Mouse (Mus musculus): ENCODE data around the gene Rbms3.

Gene Rbms3

GRCm38 (mm10) chr9:117629771-117630170 lies at the start of gene Rbms3:
Rbms3 (minus strand) TSS chr9:117629913.
- DNase-seq (ENCODE audit: low read depth), result no peak

DNA sequence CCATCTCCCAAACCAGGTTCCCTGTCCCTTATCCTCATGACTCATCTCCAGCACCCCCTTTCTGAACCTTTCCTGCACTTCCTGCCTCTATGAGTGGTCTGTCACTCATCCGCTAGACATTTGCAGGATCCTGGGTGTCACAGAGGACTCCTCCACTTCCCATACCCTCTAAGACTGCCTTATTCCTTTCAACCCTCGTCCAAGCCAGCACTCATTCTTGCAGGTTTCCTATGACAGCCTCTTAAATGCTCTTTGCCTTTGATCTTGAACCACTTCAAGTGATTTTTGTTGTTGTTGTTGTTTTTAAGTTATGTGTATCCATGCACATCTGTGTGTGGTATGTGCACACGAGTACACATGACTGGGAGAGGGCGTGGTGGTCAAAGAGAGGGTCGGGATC lies 43.6 kb upstream of the Rbms3 start:
- no peak for DNase-seq (ENCODE audit: low read depth)

DNA sequence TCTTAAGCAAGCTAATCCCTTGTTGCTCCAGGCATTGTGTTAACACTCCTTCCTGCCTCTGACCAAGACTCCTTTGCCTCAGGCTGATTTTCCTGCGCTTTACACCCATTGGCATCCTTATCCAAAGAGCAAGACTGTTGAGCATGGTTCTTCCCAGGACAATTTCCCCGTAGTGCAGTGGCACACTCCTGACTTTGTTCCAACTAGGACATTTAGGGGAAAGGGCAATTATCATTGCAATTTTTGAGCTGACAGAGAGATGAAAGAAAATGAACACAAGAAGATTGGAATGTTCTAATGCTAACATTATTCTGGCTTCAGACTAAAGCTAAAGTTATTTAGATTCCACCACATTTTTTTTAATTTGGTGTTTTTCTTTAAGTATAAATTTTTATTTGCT lies 24.9 kb upstream of the Rbms3 start:
- no peak for DNase-seq (ENCODE audit: low read depth)

DNA sequence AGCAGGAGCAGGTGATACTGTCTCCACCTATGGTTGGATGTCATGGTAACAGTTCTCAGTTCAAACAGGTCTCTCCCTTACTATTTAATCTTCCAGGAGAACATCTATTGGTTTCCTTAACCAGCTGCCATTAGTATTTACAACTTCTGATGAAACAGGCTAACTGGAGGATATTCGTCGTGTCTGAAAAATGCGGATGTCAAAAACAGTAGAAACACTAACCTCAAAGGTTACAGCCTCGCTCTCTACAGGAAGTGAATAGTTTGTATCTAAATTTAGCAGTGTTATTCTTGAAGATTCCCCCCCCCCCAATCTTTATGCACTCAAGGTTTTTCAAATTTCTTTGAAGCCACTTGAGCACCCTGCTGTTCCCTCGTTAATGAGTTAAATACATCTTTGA lies 23.9 kb upstream of the Rbms3 start:
- DNase-seq (ENCODE audit: low read depth), result no peak

GRCm38 (mm10) chr9:117646131-117646530 lies 16.4 kb upstream of the Rbms3 start:
- DNase-seq (ENCODE audit: low read depth), result no peak

GRCm38 (mm10) chr9:117641090-117641782 lies 11.5 kb upstream of the Rbms3 start:
- DNase-seq (ENCODE audit: low read depth), result no peak

DNA sequence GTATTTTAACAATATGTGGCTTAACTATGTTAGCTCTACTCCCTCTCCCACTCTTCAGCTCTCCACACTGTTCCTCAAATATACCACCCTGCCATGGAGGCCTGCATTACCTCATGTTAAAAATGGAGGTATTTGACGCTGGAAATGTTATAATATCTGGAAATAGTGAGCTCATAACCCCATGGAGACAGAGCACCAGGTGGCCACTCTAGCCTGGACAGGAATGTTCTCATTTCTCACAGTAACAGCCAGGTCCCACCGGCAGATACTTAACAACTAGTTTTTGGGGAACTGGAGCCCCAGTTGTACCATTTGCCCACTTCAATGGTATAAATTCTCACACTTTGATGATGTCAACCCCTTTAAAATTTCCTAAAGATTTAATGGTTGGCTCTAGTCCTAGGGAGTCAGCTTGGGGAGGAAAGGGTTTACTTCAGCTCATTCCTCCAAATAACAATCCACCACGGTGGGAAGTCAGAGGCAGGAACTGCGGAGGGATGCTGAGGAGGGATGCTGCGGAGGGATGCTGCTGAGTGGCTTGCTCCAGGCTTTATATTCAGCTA lies 9.0 kb upstream of the Rbms3 start:
- DNase-seq (ENCODE audit: low read depth), result no peak

- no peak for DNase-seq (ENCODE audit: low read depth)
Measured at GRCm38 (mm10) chr9:117636492-117636891, 6.8 kb upstream of the Rbms3 start.

- no peak for DNase-seq (ENCODE audit: low read depth)
Measured at GRCm38 (mm10) chr9:117627173-117627572, 2.5 kb downstream of the Rbms3 start.

- no peak for DNase-seq (ENCODE audit: low read depth)
Measured at GRCm38 (mm10) chr9:117600781-117601180, 28.9 kb downstream of the Rbms3 start.

GRCm38 (mm10) chr9:117599341-117599740 lies 30.4 kb downstream of the Rbms3 start:
- no peak for DNase-seq (ENCODE audit: low read depth)

- no peak for DNase-seq (ENCODE audit: low read depth)
Measured at GRCm38 (mm10) chr9:117596162-117596561, 33.6 kb downstream of the Rbms3 start.

DNA sequence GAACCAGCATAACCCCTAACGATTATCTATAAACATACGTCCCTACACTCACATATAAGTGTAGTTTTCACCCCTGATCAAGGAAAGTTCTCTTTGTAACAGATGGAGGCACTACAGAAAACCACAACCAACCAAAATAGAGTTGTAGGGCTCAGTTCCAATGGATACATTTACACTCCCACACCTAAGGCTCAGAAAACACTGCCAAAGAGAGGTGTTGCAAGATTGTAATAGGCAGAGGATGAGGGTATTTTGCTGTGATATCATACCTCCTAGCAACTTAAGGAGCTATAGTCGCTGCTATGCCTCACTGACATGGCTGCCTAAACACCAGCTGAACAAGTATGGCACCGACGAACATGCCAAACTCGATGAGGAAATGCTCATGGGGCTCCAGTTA lies 44.4 kb downstream of the Rbms3 start:
- DNase-seq (ENCODE audit: low read depth), result no peak

- peak; percentile 6 for DNase-seq (ENCODE audit: low read depth)
Measured at GRCm38 (mm10) chr9:117583638-117584037, 46.1 kb downstream of the Rbms3 start.

- no peak for DNase-seq (ENCODE audit: low read depth)
Measured at GRCm38 (mm10) chr9:117582591-117582990, 47.1 kb downstream of the Rbms3 start.

DNA sequence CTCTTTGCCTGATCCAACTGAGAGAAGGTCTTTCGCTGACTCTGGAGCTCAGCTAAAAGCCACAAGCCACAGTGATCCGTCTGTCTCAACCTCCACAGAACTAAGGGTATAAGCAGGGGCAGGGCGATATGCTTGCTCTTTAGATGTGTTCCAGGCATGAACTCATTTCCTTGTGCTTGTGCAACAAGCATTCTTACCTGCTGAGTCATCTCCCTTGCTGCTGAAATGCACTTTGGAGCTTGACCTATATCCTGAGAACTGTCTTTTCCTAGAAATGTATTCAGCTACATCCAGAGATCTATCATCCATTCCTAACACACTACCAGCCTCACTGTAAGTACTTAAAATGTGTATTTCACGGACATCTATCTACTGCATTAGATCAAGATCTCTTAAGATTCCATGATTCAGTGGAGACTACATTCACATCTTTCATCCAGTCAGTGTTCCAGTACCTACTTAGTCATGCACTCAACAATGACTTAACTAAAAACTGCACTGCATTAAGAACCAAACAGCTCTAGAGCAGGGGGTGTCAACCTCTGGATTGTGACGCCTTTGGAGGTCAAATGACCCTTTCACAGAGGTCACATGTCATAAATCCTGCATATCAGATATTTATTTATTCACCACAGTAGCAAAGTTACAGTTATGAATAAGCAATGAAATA lies 58.4 kb downstream of the Rbms3 start:
- DNase-seq (ENCODE audit: low read depth), result peak; percentile 57

DNA sequence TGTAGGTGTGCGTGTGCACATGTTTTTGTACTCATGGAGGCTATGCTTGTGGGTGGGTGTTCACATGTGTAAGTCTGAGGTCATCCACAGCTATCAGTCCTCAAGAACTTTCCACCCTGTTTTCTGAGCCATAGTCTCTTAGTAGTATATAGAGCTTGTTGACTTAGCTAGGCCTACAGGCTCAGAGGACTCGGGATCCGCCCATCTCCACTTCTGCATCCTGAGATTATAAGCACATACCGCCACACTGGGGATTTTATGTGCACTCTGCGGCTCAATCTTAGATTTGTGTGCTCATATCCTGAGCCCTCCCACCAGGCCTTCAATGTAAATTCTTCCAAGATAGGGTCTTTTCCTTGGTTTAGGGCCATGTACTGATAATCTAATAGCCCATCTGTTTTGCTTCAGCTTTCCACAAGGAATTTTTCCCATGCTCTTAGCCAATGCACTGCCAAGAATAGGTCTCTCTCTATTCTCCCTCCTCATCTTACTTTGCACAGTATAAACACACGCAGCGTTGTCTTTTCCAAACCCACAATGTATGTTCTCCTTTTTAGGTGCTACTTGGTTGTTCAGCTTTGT lies 59.4 kb downstream of the Rbms3 start:
- DNase-seq (ENCODE audit: low read depth), result no peak

DNA sequence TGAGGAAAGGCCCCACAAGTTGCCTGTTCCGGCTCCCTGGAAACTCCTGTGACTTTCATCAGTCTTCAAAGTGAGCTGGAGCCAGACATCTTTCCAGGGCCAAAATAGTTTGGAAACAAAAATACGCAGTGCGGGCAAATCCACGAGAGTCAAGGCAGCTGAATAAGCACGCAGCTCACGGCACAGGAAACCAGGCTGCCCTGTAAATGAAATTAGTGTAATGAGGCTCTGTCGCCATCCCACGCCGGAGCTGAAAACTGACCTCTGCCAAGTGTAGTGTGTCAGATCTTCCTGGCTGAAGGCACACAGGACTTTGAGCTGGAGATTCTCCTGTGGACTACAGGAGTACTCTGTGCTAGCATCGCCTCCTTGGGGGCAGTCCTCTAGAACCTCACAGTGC lies 63.4 kb downstream of the Rbms3 start:
- peak; percentile 42 for DNase-seq (ENCODE audit: low read depth)

- no peak for DNase-seq (ENCODE audit: low read depth)
Measured at GRCm38 (mm10) chr9:117558562-117558961, 71.2 kb downstream of the Rbms3 start.

- DNase-seq (ENCODE audit: low read depth), result no peak
Measured at GRCm38 (mm10) chr9:117554356-117554755, 75.4 kb downstream of the Rbms3 start.

DNA sequence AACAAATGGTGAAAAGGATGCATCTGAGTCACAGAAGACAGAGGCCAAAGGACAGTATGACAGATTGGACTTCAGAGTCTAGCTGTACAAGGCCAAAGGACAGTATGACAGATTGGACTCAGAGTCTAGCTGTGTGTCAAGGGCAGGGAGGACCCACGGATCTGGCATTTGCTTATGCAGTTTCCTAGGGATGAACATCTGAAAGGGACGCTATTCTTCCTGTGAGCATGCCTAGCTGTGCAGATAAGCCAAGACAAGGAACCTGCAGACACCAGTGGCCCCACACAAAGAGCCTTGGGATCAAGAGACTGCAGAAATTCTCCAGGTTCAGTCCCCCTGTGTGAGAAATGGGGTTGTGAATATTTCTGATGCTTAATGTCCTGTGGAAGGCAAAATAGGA lies 100.4 kb downstream of the Rbms3 start:
- DNase-seq (ENCODE audit: low read depth), result no peak

GRCm38 (mm10) chr9:117508941-117509340 lies 120.8 kb downstream of the Rbms3 start:
- peak; percentile 29 for DNase-seq (ENCODE audit: low read depth)

- no peak for DNase-seq (ENCODE audit: low read depth)
Measured at GRCm38 (mm10) chr9:117491866-117492265, 137.8 kb downstream of the Rbms3 start.
